Mouse (Mus musculus) inflammation-experienced regulatory T-cells (primary cell): ENCODE measurements around the gene Scly. TPM values are rescaled to one million over a fixed set of nuclear protein-coding genes. Genes with fewer than 3 reads are reported as not detected.

ENCODE experiments used
- polyA plus RNA-seq, 2 experiments: library from polyadenylated mRNA; unstranded; fragments of 100-300 nt; shearing (Covaris generic); gene quantifications; one replicate each; pipeline ENCODE4 v1.2.1; 2017

Gene Scly
- 10 to 100 TPM; 25.1 to 60.9 TPM for polyA plus RNA-seq

GRCm38 (mm10) chr1:91297799-91298744, at the start of gene Scly:
TSS of gene Scly (plus strand) at chr1:91298338.

GRCm38 (mm10) chr1:91249564-91250414, 48.3 kb upstream of the Scly start, which contains the start of gene Ube2f:
TSS of gene Ube2f (plus strand) at chr1:91250304.

GRCm38 (mm10) chr1:91321760-91322438, 23.8 kb downstream of the Scly start, which contains the start of gene Espnl:
TSS of gene Espnl (plus strand) at chr1:91322075.

GRCm38 (mm10) chr1:91350841-91351240, 52.7 kb downstream of the Scly start, which contains the start of gene Klhl30:
TSS of gene Klhl30 (plus strand) at chr1:91351016.

GRCm38 (mm10) chr1:91366215-91367108, 68.3 kb downstream of the Scly start, which contains the start of gene Erfe:
TSS of gene Erfe (plus strand) at chr1:91366430.

Other genes with a start within 250 kb of the Scly start
- 1 to 10 TPM in 1 of 2 experiments, under 1 TPM in 1; 0.53 to 3.2 TPM for gene Rbm44, start 153.2 kb upstream of the Scly start, polyA plus RNA-seq
- gene Ramp1, start 118.5 kb upstream of the Scly start, polyA plus RNA-seq: 10 to 100 TPM; 24.0 to 33.2 TPM
- 10 to 100 TPM; 71.2 to 82.1 TPM for gene Ube2f, start 48.0 kb upstream of the Scly start, polyA plus RNA-seq
- under 1 TPM; 0.07 to 0.42 TPM for gene Espnl, start 23.7 kb downstream of the Scly start, polyA plus RNA-seq
- under 1 TPM; 0.06 to 0.80 TPM for gene Klhl30, start 52.7 kb downstream of the Scly start, polyA plus RNA-seq
- gene Erfe, start 68.1 kb downstream of the Scly start, polyA plus RNA-seq: under 1 TPM in 1 of 2 experiments, not detected in 1; 0.10 TPM
- gene Ilkap, start 100.5 kb downstream of the Scly start, polyA plus RNA-seq: 100 to 1,000 TPM; 126 to 185 TPM
- gene Hes6, start 115.7 kb downstream of the Scly start, polyA plus RNA-seq: 10 to 100 TPM; 61.2 to 86.5 TPM
- 1 to 10 TPM; 2.4 to 2.8 TPM for gene Per2, start 161.0 kb downstream of the Scly start, polyA plus RNA-seq
- 1 to 10 TPM; 4.4 to 5.9 TPM for gene Traf3ip1, start 196.3 kb downstream of the Scly start, polyA plus RNA-seq
- 10 to 100 TPM in 1 of 2 experiments, 1 to 10 TPM in 1; 6.1 to 10.9 TPM for gene Asb1, start 242.2 kb downstream of the Scly start, polyA plus RNA-seq